Mouse (Mus musculus) gastrocnemius, postnatal 10 days (tissue): ENCODE measurements around the gene Sema3c. TPM values are rescaled to one million over a fixed set of nuclear protein-coding genes. Genes with fewer than 3 reads are reported as not detected.
"Not testable (repeated sequence)": the region's sequence is repeated elsewhere in the genome, so short reads cannot be mapped to it uniquely, and the experiment has no call there.

Experiments used
- DNase-seq: peaks from one replicate; pipeline ENCODE4 v3.0.0; 2021; ENCODE audit warnings: mixed read lengths
- long read RNA-seq, 2 experiments: library from polyadenylated mRNA; stranded (forward); transcript quantifications; one replicate each; pipeline ENCODE4 v2.0.0; 2021
- total RNA-seq, 2 experiments: library from RNA; stranded (reverse); gene quantifications; 2 replicates each; pipeline ENCODE4 v1.2.3; 2021

The Sema3c gene
- 100 to 1,000 TPM; 112 to 129 TPM for total RNA-seq
- long read RNA-seq, experiment 1, full-length matches to known transcripts: 113 of 138 reads
- long read RNA-seq, experiment 1, partial matches to known transcripts: 22 of 138 reads
- long read RNA-seq, experiment 1, other reads (novel, unspliced or antisense): 3 of 138 reads
- long read RNA-seq, experiment 2, full-length matches to known transcripts: 76 of 104 reads
- long read RNA-seq, experiment 2, partial matches to known transcripts: 19 of 104 reads
- long read RNA-seq, experiment 2, other reads (novel, unspliced or antisense): 9 of 104 reads

- no peak for DNase-seq
Observed at GRCm38 (mm10) chr5:17573694-17574380, at the start of gene Sema3c. Gene Sema3c, plus strand, starts transcription at chr5:17574281.

- not testable (repeated sequence) for DNase-seq
Observed at GRCm38 (mm10) chr5:17531165-17531564, 42.9 kb upstream of the Sema3c start.

- DNase-seq: no peak
Observed at GRCm38 (mm10) chr5:17543141-17543540, 30.9 kb upstream of the Sema3c start.

- DNase-seq: no peak
Observed at GRCm38 (mm10) chr5:17544904-17545449, 29.1 kb upstream of the Sema3c start.

- DNase-seq: no peak
Observed at GRCm38 (mm10) chr5:17551693-17552092, 22.4 kb upstream of the Sema3c start.

- DNase-seq: no peak
Observed at GRCm38 (mm10) chr5:17556073-17556473, 18.0 kb upstream of the Sema3c start.

- DNase-seq: no peak
Observed at GRCm38 (mm10) chr5:17556715-17557265, 17.3 kb upstream of the Sema3c start.

- no peak for DNase-seq
Observed at GRCm38 (mm10) chr5:17571571-17571970, 2.5 kb upstream of the Sema3c start.

- peak; percentile 89 for DNase-seq
Observed at GRCm38 (mm10) chr5:17574413-17575182, 517 bp downstream of the Sema3c start.

- DNase-seq: no peak
Observed at GRCm38 (mm10) chr5:17575183-17575495, 1.1 kb downstream of the Sema3c start.

GRCm38 (mm10) chr5:17576069-17576468, 2.0 kb downstream of the Sema3c start:
- no peak for DNase-seq

GRCm38 (mm10) chr5:17582047-17582515, 8.0 kb downstream of the Sema3c start:
- DNase-seq: no peak

GRCm38 (mm10) chr5:17584299-17584945, 10.3 kb downstream of the Sema3c start:
- DNase-seq: no peak

- DNase-seq: no peak
Observed at GRCm38 (mm10) chr5:17586518-17587210, 12.6 kb downstream of the Sema3c start.

- DNase-seq: no peak
Observed at GRCm38 (mm10) chr5:17591908-17592307, 17.8 kb downstream of the Sema3c start.

GRCm38 (mm10) chr5:17601700-17602099, 27.6 kb downstream of the Sema3c start:
- DNase-seq: no peak

- DNase-seq: no peak
Observed at GRCm38 (mm10) chr5:17620619-17621018, 46.5 kb downstream of the Sema3c start.

- DNase-seq: no peak
Observed at GRCm38 (mm10) chr5:17622564-17622963, 48.5 kb downstream of the Sema3c start.

GRCm38 (mm10) chr5:17628606-17629005, 54.5 kb downstream of the Sema3c start:
- no peak for DNase-seq

- no peak for DNase-seq
Observed at GRCm38 (mm10) chr5:17629599-17629998, 55.5 kb downstream of the Sema3c start.

- DNase-seq: no peak
Observed at GRCm38 (mm10) chr5:17639519-17639918, 65.4 kb downstream of the Sema3c start.
